Mouse (Mus musculus) forebrain, embryonic 12.5 days (tissue): ENCODE results near the gene Negr1. TPM values are rescaled to one million over a fixed set of nuclear protein-coding genes. Genes with fewer than 3 reads are reported as not detected.
A peak's percentile ranks its signal among the peaks of the same experiment; 100 is the strongest.

Experiments used
- ATAC-seq: fragments of 200-750 bp; cut with Nextera tagmentation; 2 replicates; pipeline ENCODE4 v1.8.0; 2017; ENCODE audit warnings: moderate TSS enrichment; ENCODE audit not compliant: low FRiP score
- H3K27ac ChIP-seq: fragments of 300-500 bp; sonication (generic); 2 replicates; pipeline ENCODE4 v1.5.1; 2016; ENCODE audit warnings: mild to moderate bottlenecking
- H3K27me3 ChIP-seq: fragments of 300-500 bp; sonication (generic); 2 replicates; pipeline ENCODE4 v1.6.1; 2016; ENCODE audit warnings: mild to moderate bottlenecking
- H3K36me3 ChIP-seq: fragments of 300-500 bp; sonication (generic); replicated peaks from 2 replicates; pipeline ENCODE4 v1.6.1; 2016; ENCODE audit warnings: mild to moderate bottlenecking
- H3K4me1 ChIP-seq: fragments of 300-500 bp; sonication (generic); 2 replicates; pipeline ENCODE4 v1.6.1; 2016
- H3K4me2 ChIP-seq: fragments of 300-500 bp; sonication (generic); 2 replicates; pipeline ENCODE4 v1.6.1; 2016; ENCODE audit warnings: mild to moderate bottlenecking, moderate library complexity
- H3K4me3 ChIP-seq: fragments of 300-500 bp; sonication (generic); replicated peaks from 2 replicates; pipeline ENCODE4 v1.5.1; 2016; ENCODE audit warnings: mild to moderate bottlenecking
- H3K9ac ChIP-seq: fragments of 300-500 bp; sonication (generic); 2 replicates; pipeline ENCODE4 v1.6.1; 2016; ENCODE audit warnings: mild to moderate bottlenecking
- H3K9me3 ChIP-seq: fragments of 300-500 bp; sonication (generic); 2 replicates; pipeline ENCODE4 v1.6.1; 2016
- WGBS: fragments of 180-500 bp; shearing (Covaris S2); methylation state at CpG from one replicate; pipeline ENCODE4 v1.1.7; 2016; 5-methylcytosine and 5-hydroxymethylcytosine counted together
- polyA plus RNA-seq: library from polyadenylated mRNA; unstranded; fragments of >200 nt; fragmentation: Nextera tagmentation; extraction: Ambion mirVana; gene quantifications from 2 replicates; pipeline ENCODE4 v1.2.1, GENCODE M21; 2016

Negr1 gene
- polyA plus RNA-seq, 1 experiment from 2014 or later, result 16.2 TPM

- Histone ChIP-seq H3K4me1 (no peaks in the 10 kb centered on the region), H3K9me3 (no peaks in the 10 kb centered on the region), H3K27me3 (no peaks in the 10 kb centered on the region), H3K4me3 (no peak overlapping the region), H3K27ac (no peak overlapping the region), H3K9ac (no peak overlapping the region), H3K36me3 (no peaks in the 10 kb centered on the region), H3K4me2 (no peak overlapping the region)
- peak; percentile 75 for ATAC-seq
These were observed 547.7 kb downstream of the Negr1 start for GRCm38 (mm10) chr3:157109308-157109707.

DNA sequence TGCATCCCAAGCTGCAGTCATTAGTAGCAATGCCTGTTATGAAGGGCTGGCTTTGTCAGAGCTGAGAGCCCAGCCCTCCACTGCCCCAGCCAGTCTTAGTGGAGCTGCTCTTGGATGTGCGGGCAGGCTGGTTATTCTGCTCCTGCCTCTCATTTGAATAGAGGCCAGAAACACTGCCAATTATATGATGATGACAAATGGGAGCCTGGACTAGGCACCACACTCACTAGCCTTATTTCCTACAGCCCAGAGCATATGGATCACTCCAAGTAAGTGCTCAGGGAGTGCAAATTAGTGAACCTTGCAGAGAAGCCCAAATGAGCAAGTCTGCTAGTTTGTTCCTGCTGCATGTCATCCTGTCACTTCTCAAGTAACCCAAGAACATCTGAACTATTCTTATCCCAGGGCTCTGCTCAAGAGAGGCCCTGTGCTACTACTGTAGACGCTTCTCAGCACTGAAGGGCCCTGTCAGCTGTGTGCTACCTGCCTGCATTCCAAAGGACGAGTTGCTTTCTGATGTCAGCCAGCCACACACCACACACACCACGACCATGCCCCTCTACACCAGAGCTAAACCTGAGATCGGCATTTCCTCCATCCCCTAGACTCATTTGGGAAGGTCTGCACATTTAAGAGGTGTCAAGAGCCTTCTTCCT, 553.6 kb downstream of the Negr1 start:
- Histone ChIP-seq H3K4me3 (no peak overlapping the region), H3K36me3 (no peaks in the 10 kb centered on the region), H3K27me3 (no peaks in the 10 kb centered on the region), H3K9ac (no peak overlapping the region), H3K4me1 (peaks cover 11% of the 10 kb centered on the region; the same call in 1 of the 2 replicates), H3K9me3 (no peaks in the 10 kb centered on the region), H3K4me2 (no peak overlapping the region), H3K27ac (0 out of 2 replicates have a peak overlapping the region, but pooled peaks have one; percentile 14)
- peak; percentile 80 for ATAC-seq
- 41% methylated on average over 5 of the region's 5 CpGs for WGBS

DNA sequence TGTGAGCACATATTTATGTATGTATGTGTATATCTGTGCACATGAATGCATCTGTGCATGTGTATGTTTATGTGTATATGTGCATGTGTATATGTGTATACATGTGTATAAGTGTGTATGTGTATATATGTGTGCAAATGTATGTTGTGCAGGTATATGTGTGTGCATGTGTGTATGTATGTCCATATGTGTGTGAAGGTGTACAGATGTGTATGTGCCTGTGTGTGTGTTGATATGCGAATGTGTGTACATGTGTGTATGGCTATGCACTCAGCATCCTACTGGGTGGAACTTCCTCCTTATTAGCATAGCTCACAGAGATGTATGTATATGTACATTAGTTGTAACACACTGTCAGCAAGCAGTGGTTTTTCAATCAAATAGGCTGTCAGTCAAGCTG, 554.4 kb downstream of the Negr1 start:
- H3K4me3 ChIP-seq, result no peak overlapping the region
- H3K27ac ChIP-seq, result no peak overlapping the region
- 97% methylated on average over 1 of the region's 1 CpGs for WGBS
- no peaks in the 10 kb centered on the region for H3K27me3 ChIP-seq
- H3K4me1 ChIP-seq, result peaks cover 11% of the 10 kb centered on the region; the same call in 1 of the 2 replicates
- H3K9me3 ChIP-seq, result no peaks in the 10 kb centered on the region
- ATAC-seq, result 0 out of 2 replicates have a peak, but pooled peaks have one; percentile 55
- H3K4me2 ChIP-seq, result no peak overlapping the region
- no peaks in the 10 kb centered on the region for H3K36me3 ChIP-seq
- no peak overlapping the region for H3K9ac ChIP-seq

GRCm38 (mm10) chr3:157119916-157120315, 558.3 kb downstream of the Negr1 start:
- Histone ChIP-seq H3K4me2 (no peak overlapping the region), H3K4me1 (peaks cover 8% of the 10 kb centered on the region; the same call in 1 of the 2 replicates), H3K9ac (no peak overlapping the region), H3K4me3 (no peak overlapping the region), H3K36me3 (no peaks in the 10 kb centered on the region), H3K9me3 (no peaks in the 10 kb centered on the region), H3K27me3 (no peaks in the 10 kb centered on the region), H3K27ac (no peak overlapping the region)
- no peak for ATAC-seq
- 57% methylated on average over 2 of the region's 2 CpGs for WGBS

DNA sequence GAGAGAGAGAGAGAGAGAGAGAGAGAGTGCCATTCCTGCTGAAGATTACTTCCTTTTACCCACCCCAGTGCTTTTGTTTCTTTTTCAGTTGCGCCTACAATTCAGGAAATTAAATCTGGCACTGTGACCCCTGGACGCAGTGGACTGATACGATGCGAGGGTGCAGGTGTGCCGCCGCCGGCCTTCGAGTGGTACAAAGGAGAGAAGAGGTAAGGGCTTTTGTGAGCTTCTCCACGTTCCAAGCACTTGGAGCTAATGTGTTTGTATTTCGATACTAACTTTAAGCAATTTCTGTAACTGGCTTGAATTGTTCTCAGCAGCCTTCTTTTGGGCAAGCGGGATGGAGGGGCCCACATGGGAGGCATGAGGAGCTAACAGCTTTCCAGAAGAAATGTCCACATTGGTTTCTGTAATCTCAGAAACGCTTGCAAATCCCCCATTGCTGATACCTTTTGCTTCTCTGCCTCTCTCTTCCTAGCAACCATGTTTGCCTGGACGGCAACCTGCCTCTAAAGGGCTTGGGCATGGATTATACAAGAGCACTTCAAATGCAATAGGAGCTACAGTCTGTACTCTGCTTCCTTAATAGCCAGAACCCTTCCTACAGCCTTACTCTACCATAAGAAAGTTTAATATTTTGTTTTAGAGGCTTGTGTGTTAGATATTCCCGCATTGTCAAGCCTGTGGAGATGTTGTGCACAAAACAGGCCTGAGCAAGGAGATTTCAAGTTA, 584.7 kb downstream of the Negr1 start:
- Histone ChIP-seq H3K4me1 (no peaks in the 10 kb centered on the region), H3K9me3 (no peaks in the 10 kb centered on the region), H3K36me3 (no peaks in the 10 kb centered on the region), H3K27ac (no peak overlapping the region), H3K9ac (no peak overlapping the region), H3K4me3 (no peak overlapping the region), H3K27me3 (no peaks in the 10 kb centered on the region), H3K4me2 (no peak overlapping the region)
- WGBS, result 89% methylated on average over 14 of the region's 14 CpGs
- no peak for ATAC-seq

GRCm38 (mm10) chr3:157154902-157155301, 593.3 kb downstream of the Negr1 start:
- 90% methylated on average over 3 of the region's 3 CpGs for WGBS
- Histone ChIP-seq H3K4me1 (no peaks in the 10 kb centered on the region), H3K4me2 (no peak overlapping the region), H3K27ac (no peak overlapping the region), H3K9me3 (no peaks in the 10 kb centered on the region), H3K9ac (no peak overlapping the region), H3K4me3 (no peak overlapping the region), H3K36me3 (no peaks in the 10 kb centered on the region), H3K27me3 (no peaks in the 10 kb centered on the region)
- no peak for ATAC-seq

- no peak for ATAC-seq
- H3K4me3 ChIP-seq, result no peak overlapping the region
- no peaks in the 10 kb centered on the region for H3K4me1 ChIP-seq
- H3K9ac ChIP-seq, result no peak overlapping the region
- no peak overlapping the region for H3K4me2 ChIP-seq
- H3K9me3 ChIP-seq, result no peaks in the 10 kb centered on the region
- H3K36me3 ChIP-seq, result no peaks in the 10 kb centered on the region
- H3K27me3 ChIP-seq, result no peaks in the 10 kb centered on the region
- no peak overlapping the region for H3K27ac ChIP-seq
These were observed 593.9 kb downstream of the Negr1 start for GRCm38 (mm10) chr3:157155513-157155912.

- 95% methylated on average over 3 of the region's 3 CpGs for WGBS
- no peak overlapping the region for H3K4me2 ChIP-seq
- no peak overlapping the region for H3K4me3 ChIP-seq
- ATAC-seq, result no peak
- no peak overlapping the region for H3K9ac ChIP-seq
- no peaks in the 10 kb centered on the region for H3K9me3 ChIP-seq
- H3K4me1 ChIP-seq, result no peaks in the 10 kb centered on the region
- no peaks in the 10 kb centered on the region for H3K27me3 ChIP-seq
- no peak overlapping the region for H3K27ac ChIP-seq
- no peaks in the 10 kb centered on the region for H3K36me3 ChIP-seq
These were observed 603.4 kb downstream of the Negr1 start for GRCm38 (mm10) chr3:157164840-157165595.

- Histone ChIP-seq H3K4me1 (peaks cover 4% of the 10 kb centered on the region; the same call in 1 of the 2 replicates), H3K9ac (no peak overlapping the region), H3K36me3 (no peaks in the 10 kb centered on the region), H3K4me3 (no peak overlapping the region), H3K9me3 (no peaks in the 10 kb centered on the region), H3K27me3 (no peaks in the 10 kb centered on the region), H3K27ac (no peak overlapping the region), H3K4me2 (no peak overlapping the region)
- ATAC-seq, result no peak
- 89% methylated on average over 2 of the region's 2 CpGs for WGBS
These were observed 620.4 kb downstream of the Negr1 start for GRCm38 (mm10) chr3:157181975-157182374.

GRCm38 (mm10) chr3:157188939-157189725, 627.5 kb downstream of the Negr1 start:
- H3K36me3 ChIP-seq, result no peaks in the 10 kb centered on the region
- H3K4me3 ChIP-seq, result no peak overlapping the region
- 0 out of 2 replicates have a peak, but pooled peaks cover 3% of the 10 kb centered on the region for H3K4me1 ChIP-seq
- H3K4me2 ChIP-seq, result no peak overlapping the region
- no peak overlapping the region for H3K9ac ChIP-seq
- WGBS, result 31% methylated on average over 8 of the region's 8 CpGs
- no peak overlapping the region for H3K27ac ChIP-seq
- H3K9me3 ChIP-seq, result no peaks in the 10 kb centered on the region
- no peak for ATAC-seq
- no peaks in the 10 kb centered on the region for H3K27me3 ChIP-seq

GRCm38 (mm10) chr3:157189834-157190233, 628.2 kb downstream of the Negr1 start:
- H3K36me3 ChIP-seq, result no peaks in the 10 kb centered on the region
- 0 out of 2 replicates have a peak, but pooled peaks cover 3% of the 10 kb centered on the region for H3K4me1 ChIP-seq
- no peak overlapping the region for H3K9ac ChIP-seq
- no peaks in the 10 kb centered on the region for H3K27me3 ChIP-seq
- no peak overlapping the region for H3K27ac ChIP-seq
- 73% methylated on average over 4 of the region's 4 CpGs for WGBS
- no peaks in the 10 kb centered on the region for H3K9me3 ChIP-seq
- ATAC-seq, result no peak
- no peak overlapping the region for H3K4me3 ChIP-seq
- H3K4me2 ChIP-seq, result no peak overlapping the region

DNA sequence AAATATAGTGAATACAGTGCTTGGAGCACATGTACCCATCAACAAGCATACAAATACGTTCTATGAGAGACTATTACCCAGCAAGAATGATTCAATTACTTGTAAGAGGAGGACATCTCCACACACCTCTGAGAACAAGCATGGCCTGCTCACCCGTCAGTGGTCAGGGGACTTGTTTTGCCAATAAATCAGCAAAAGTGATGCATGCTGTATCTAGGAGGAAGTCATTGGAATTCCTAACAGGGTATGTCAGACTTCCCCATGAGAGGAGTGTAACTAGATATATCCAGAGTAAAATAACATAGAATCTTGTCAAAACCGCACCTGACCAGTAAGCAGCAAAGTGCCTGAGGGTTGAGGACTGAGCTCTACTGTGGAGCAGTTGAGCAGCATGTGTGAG, 629.0 kb downstream of the Negr1 start:
- no peaks in the 10 kb centered on the region for H3K27me3 ChIP-seq
- H3K36me3 ChIP-seq, result no peaks in the 10 kb centered on the region
- no peak for ATAC-seq
- 0 out of 2 replicates have a peak, but pooled peaks cover 3% of the 10 kb centered on the region for H3K4me1 ChIP-seq
- WGBS, result 84% methylated on average over 3 of the region's 3 CpGs
- H3K9me3 ChIP-seq, result no peaks in the 10 kb centered on the region
- H3K4me2 ChIP-seq, result no peak overlapping the region
- H3K9ac ChIP-seq, result no peak overlapping the region
- H3K27ac ChIP-seq, result no peak overlapping the region
- no peak overlapping the region for H3K4me3 ChIP-seq
